Mouse (Mus musculus) retina, adult 2 months (tissue): Measurements from ENCODE around the gene Nrxn1.

ENCODE experiments used
- DNase-seq: peaks from one replicate; pipeline ENCODE4 v3.0.0-alpha.2; 2012; ENCODE audit warnings: low read depth, low spot score

The Nrxn1 gene

GRCm38 (mm10) chr17:90809197-90810163 is 283.4 kb downstream of the Nrxn1 start:
- DNase-seq, result no peak

- no peak for DNase-seq
Measured at GRCm38 (mm10) chr17:90808256-90808655, 284.6 kb downstream of the Nrxn1 start.

GRCm38 (mm10) chr17:90807199-90807598 is 285.7 kb downstream of the Nrxn1 start:
- DNase-seq, result no peak

GRCm38 (mm10) chr17:90798689-90799088 is 294.2 kb downstream of the Nrxn1 start:
- DNase-seq, result no peak

- DNase-seq, result no peak
Measured at GRCm38 (mm10) chr17:90797659-90798288, 295.1 kb downstream of the Nrxn1 start.

GRCm38 (mm10) chr17:90796974-90797373 is 295.9 kb downstream of the Nrxn1 start:
- DNase-seq, result no peak

GRCm38 (mm10) chr17:90788491-90789127 is 304.3 kb downstream of the Nrxn1 start:
- no peak for DNase-seq

- no peak for DNase-seq
Measured at GRCm38 (mm10) chr17:90788040-90788439, 304.8 kb downstream of the Nrxn1 start.

- no peak for DNase-seq
Measured at GRCm38 (mm10) chr17:90787121-90787788, 305.6 kb downstream of the Nrxn1 start.

GRCm38 (mm10) chr17:90780481-90780880 is 312.4 kb downstream of the Nrxn1 start:
- DNase-seq, result no peak

GRCm38 (mm10) chr17:90775397-90775796 is 317.5 kb downstream of the Nrxn1 start:
- no peak for DNase-seq

- no peak for DNase-seq
Measured at GRCm38 (mm10) chr17:90773233-90773632, 319.6 kb downstream of the Nrxn1 start.

- DNase-seq, result no peak
Measured at GRCm38 (mm10) chr17:90768216-90768615, 324.7 kb downstream of the Nrxn1 start.

GRCm38 (mm10) chr17:90727124-90727523 is 365.7 kb downstream of the Nrxn1 start:
- DNase-seq, result no peak

GRCm38 (mm10) chr17:90704773-90705172 is 388.1 kb downstream of the Nrxn1 start:
- no peak for DNase-seq

GRCm38 (mm10) chr17:90702626-90703025 is 390.2 kb downstream of the Nrxn1 start:
- DNase-seq, result no peak

- no peak for DNase-seq
Measured at GRCm38 (mm10) chr17:90696071-90696800, 396.6 kb downstream of the Nrxn1 start.

GRCm38 (mm10) chr17:90695086-90695584 is 397.7 kb downstream of the Nrxn1 start:
- no peak for DNase-seq

GRCm38 (mm10) chr17:90684172-90684571 is 408.7 kb downstream of the Nrxn1 start:
- DNase-seq, result no peak

GRCm38 (mm10) chr17:90681019-90681418 is 411.9 kb downstream of the Nrxn1 start:
- no peak for DNase-seq

GRCm38 (mm10) chr17:90676676-90677075 is 416.2 kb downstream of the Nrxn1 start:
- DNase-seq, result no peak
